Mouse (Mus musculus): ENCODE results near the gene Col9a2. TPM values are rescaled to one million over a fixed set of nuclear protein-coding genes. Genes with fewer than 3 reads are reported as not detected.

Col9a2 gene
- not detected for total RNA-seq (2021)
- polyA plus RNA-seq (2012; rRNA removed): 0.06 and 0.31 TPM in 2 replicates
- long read RNA-seq: 0 reads

- Histone ChIP-seq H3K4me1 (ENCODE audit: control insufficient read depth, insufficient read depth, low read length) (peaks cover 2% of the 10 kb centered on the region; the same call in 1 of the 2 replicates), H3K27ac (no peak within 1 kb of the TSS), H3K9ac (ENCODE audit: low read depth, low read length) (peak within 1 kb of the TSS; percentile 16; the same call in 1 of the 2 replicates), H3K4me3 (peak within 1 kb of the TSS; percentile 13), H3K79me2 (replicated peaks; ENCODE audit: control insufficient read depth, insufficient read depth, low read length) (no peaks in the 10 kb centered on the region), H3K27me3 (ENCODE audit: control insufficient read depth, insufficient read depth, low read length) (peaks cover 4% of the 10 kb centered on the region), H3K36me3 (ENCODE audit: control insufficient read depth, insufficient read depth, low read length) (no peaks in the 10 kb centered on the region)
- TF ChIP-seq CTCF (IDR thresholded peaks at IDR 0.05) (no peak), EP300 (IDR thresholded peaks at IDR 0.05; ENCODE audit: insufficient read depth, low read depth, low read length) (no peak), POLR2A (IDR thresholded peaks at IDR 0.05; ENCODE audit: insufficient read depth, low read depth, low read length) (no peak)
- 6% methylated on average over 42 of the region's 46 CpGs for WGBS
- intact Hi-C loops (cut with DNase I): no loop called here
- no peak for DNase-seq
These were observed at the start of gene Col9a2 for GRCm38 (mm10) chr4:121039331-121040115. Gene Col9a2 (plus strand): TSS chr4:121039385.

GRCm38 (mm10) chr4:120992284-120992683, 46.9 kb upstream of the Col9a2 start:
- TF ChIP-seq POLR2A (IDR thresholded peaks at IDR 0.05; ENCODE audit: insufficient read depth, low read depth, low read length) (no peak), CTCF (IDR thresholded peaks at IDR 0.05) (no peak), EP300 (IDR thresholded peaks at IDR 0.05; ENCODE audit: insufficient read depth, low read depth, low read length) (no peak)
- 81% methylated on average over 2 of the region's 2 CpGs for WGBS
- H3K9ac ChIP-seq (ENCODE audit: low read depth, low read length): no peak overlapping the region
- intact Hi-C loops (cut with DNase I): no loop called here
- no peaks in the 10 kb centered on the region; the same call in 1 of the 2 replicates for H3K36me3 ChIP-seq (ENCODE audit: control insufficient read depth, insufficient read depth, low read length)
- H3K79me2 ChIP-seq (replicated peaks; ENCODE audit: control insufficient read depth, insufficient read depth, low read length): peaks cover 4% of the 10 kb centered on the region; the same call in 1 of the 2 replicates
- no peak overlapping the region for H3K27ac ChIP-seq
- DNase-seq: no peak
- peaks cover 6% of the 10 kb centered on the region for H3K4me1 ChIP-seq (ENCODE audit: control insufficient read depth, insufficient read depth, low read length)
- H3K27me3 ChIP-seq (ENCODE audit: control insufficient read depth, insufficient read depth, low read length): no peaks in the 10 kb centered on the region
- H3K4me3 ChIP-seq: no peak overlapping the region

GRCm38 (mm10) chr4:120993025-120993424, 46.2 kb upstream of the Col9a2 start:
- intact Hi-C loops (cut with DNase I): no loop called here
- no peaks in the 10 kb centered on the region for H3K27me3 ChIP-seq (ENCODE audit: control insufficient read depth, insufficient read depth, low read length)
- TF ChIP-seq EP300 (IDR thresholded peaks at IDR 0.05; ENCODE audit: insufficient read depth, low read depth, low read length) (no peak), CTCF (IDR thresholded peaks at IDR 0.05) (no peak), POLR2A (IDR thresholded peaks at IDR 0.05; ENCODE audit: insufficient read depth, low read depth, low read length) (no peak)
- H3K79me2 ChIP-seq (replicated peaks; ENCODE audit: control insufficient read depth, insufficient read depth, low read length): peaks cover 6% of the 10 kb centered on the region
- WGBS: 73% methylated on average over 1 of the region's 1 CpGs
- no peak overlapping the region for H3K4me3 ChIP-seq
- DNase-seq: no peak
- no peak overlapping the region for H3K27ac ChIP-seq
- peaks cover 6% of the 10 kb centered on the region for H3K4me1 ChIP-seq (ENCODE audit: control insufficient read depth, insufficient read depth, low read length)
- no peak overlapping the region for H3K9ac ChIP-seq (ENCODE audit: low read depth, low read length)
- no peaks in the 10 kb centered on the region; the same call in 1 of the 2 replicates for H3K36me3 ChIP-seq (ENCODE audit: control insufficient read depth, insufficient read depth, low read length)

DNA sequence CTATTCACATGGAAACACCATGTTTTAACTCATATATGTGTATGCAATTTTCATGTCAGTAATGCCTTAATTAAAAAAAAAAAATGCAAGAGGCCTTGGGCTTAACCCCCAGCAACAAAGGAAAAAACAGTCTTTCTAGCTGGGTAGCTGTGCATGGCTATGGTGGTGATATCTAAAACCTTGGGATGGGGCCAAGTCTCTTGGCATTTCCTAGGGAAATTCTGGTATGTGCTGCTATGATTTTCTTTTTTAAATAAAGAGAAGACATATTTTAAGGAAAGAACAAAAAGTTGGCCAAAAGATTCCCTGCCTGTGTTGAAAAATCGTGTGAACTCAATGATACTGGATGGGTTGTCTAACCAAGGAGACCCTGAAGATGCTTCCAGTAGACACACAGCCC, 43.3 kb upstream of the Col9a2 start:
- WGBS: 39% methylated on average over 1 of the region's 1 CpGs
- TF ChIP-seq EP300 (IDR thresholded peaks at IDR 0.05; ENCODE audit: insufficient read depth, low read depth, low read length) (no peak), CTCF (IDR thresholded peaks at IDR 0.05) (no peak), POLR2A (IDR thresholded peaks at IDR 0.05; ENCODE audit: insufficient read depth, low read depth, low read length) (no peak)
- H3K27ac ChIP-seq: no peak overlapping the region

GRCm38 (mm10) chr4:121001042-121001441, 38.1 kb upstream of the Col9a2 start:
- intact Hi-C loops (cut with DNase I): no loop called here
- H3K4me3 ChIP-seq: no peak overlapping the region
- H3K9ac ChIP-seq (ENCODE audit: low read depth, low read length): no peak overlapping the region
- DNase-seq: no peak
- WGBS: 89% methylated on average over 2 of the region's 2 CpGs
- H3K79me2 ChIP-seq (replicated peaks; ENCODE audit: control insufficient read depth, insufficient read depth, low read length): peaks cover 4% of the 10 kb centered on the region
- TF ChIP-seq POLR2A (IDR thresholded peaks at IDR 0.05; ENCODE audit: insufficient read depth, low read depth, low read length) (no peak), CTCF (IDR thresholded peaks at IDR 0.05) (peak; percentile 22; the same call in 1 of the 2 replicates)
- H3K36me3 ChIP-seq (ENCODE audit: control insufficient read depth, insufficient read depth, low read length): peaks cover 22% of the 10 kb centered on the region
- H3K27me3 ChIP-seq (ENCODE audit: control insufficient read depth, insufficient read depth, low read length): no peaks in the 10 kb centered on the region
- H3K4me1 ChIP-seq (ENCODE audit: control insufficient read depth, insufficient read depth, low read length): peaks cover 19% of the 10 kb centered on the region
- no peak overlapping the region for H3K27ac ChIP-seq

More for the DNA sequence above, 43.3 kb upstream of the Col9a2 start:
- no peak for DNase-seq
- H3K4me1 ChIP-seq (ENCODE audit: control insufficient read depth, insufficient read depth, low read length): peaks cover 10% of the 10 kb centered on the region
- H3K36me3 ChIP-seq (ENCODE audit: control insufficient read depth, insufficient read depth, low read length): peaks cover 6% of the 10 kb centered on the region
- H3K9ac ChIP-seq (ENCODE audit: low read depth, low read length): no peak overlapping the region
- H3K4me3 ChIP-seq: no peak overlapping the region
- peaks cover 4% of the 10 kb centered on the region for H3K79me2 ChIP-seq (replicated peaks; ENCODE audit: control insufficient read depth, insufficient read depth, low read length)
- H3K27me3 ChIP-seq (ENCODE audit: control insufficient read depth, insufficient read depth, low read length): no peaks in the 10 kb centered on the region
- intact Hi-C loops (cut with DNase I): no loop called here

DNA sequence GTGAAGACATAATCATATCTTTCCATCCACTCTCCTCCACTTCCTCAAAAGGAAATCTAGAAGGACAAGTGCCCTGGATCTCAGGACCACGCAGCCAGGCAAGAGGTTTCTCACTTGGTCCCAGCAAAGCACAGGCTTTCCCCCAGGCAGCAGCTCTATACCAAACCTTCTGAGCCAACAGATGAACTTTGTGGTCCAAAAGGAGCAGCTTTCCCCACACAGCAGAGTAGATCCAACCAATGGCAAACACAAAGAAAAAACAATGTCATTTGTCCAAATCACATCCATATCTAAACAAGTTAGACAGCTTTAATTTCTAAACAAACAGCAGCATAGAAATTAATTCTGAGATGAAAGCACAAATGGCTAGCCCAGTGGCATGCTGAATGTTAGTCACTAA, 37.5 kb upstream of the Col9a2 start:
- Histone ChIP-seq H3K4me1 (ENCODE audit: control insufficient read depth, insufficient read depth, low read length) (peaks cover 19% of the 10 kb centered on the region), H3K27ac (no peak overlapping the region), H3K4me3 (no peak overlapping the region), H3K9ac (ENCODE audit: low read depth, low read length) (no peak overlapping the region), H3K27me3 (ENCODE audit: control insufficient read depth, insufficient read depth, low read length) (no peaks in the 10 kb centered on the region), H3K79me2 (replicated peaks; ENCODE audit: control insufficient read depth, insufficient read depth, low read length) (peaks cover 4% of the 10 kb centered on the region), H3K36me3 (ENCODE audit: control insufficient read depth, insufficient read depth, low read length) (peaks cover 22% of the 10 kb centered on the region)
- TF ChIP-seq CTCF (IDR thresholded peaks at IDR 0.05) (no peak), EP300 (IDR thresholded peaks at IDR 0.05; ENCODE audit: insufficient read depth, low read depth, low read length) (no peak), POLR2A (IDR thresholded peaks at IDR 0.05; ENCODE audit: insufficient read depth, low read depth, low read length) (no peak)
- WGBS: 25% methylated on average over 1 of the region's 1 CpGs
- no peak for DNase-seq
- intact Hi-C loops (cut with DNase I): no loop called here
